Mouse (Mus musculus): ENCODE measurements at regions not wholly inside any gene's neighbourhood (a gene's known extent, or its start where the extent isn't known, plus 50 kb on each side); places are given as distances from the start of the nearest gene placed in this dataset.

GRCm38 (mm10) chr10:111777559-111777958, 194.9 kb upstream of the Krr1 start:
- Histone ChIP-seq H3K4me3 (ENCODE audit: low read depth, low read length) (no peak overlapping the region), H3K9me3 (ENCODE audit: control insufficient read depth) (no peaks in the 10 kb centered on the region), H3K36me3 (ENCODE audit: control insufficient read depth, insufficient read depth) (no peaks in the 10 kb centered on the region), H3K4me2 (replicated peaks; ENCODE audit: low read depth) (no peak overlapping the region), H3K27ac (ENCODE audit: low read depth, low read length) (no peak overlapping the region), H3K27me3 (replicated peaks; ENCODE audit: control insufficient read depth, insufficient read depth, low read length) (no peaks in the 10 kb centered on the region), H3K9ac (ENCODE audit: low read depth, low read length) (no peak overlapping the region), H3K4me1 (replicated peaks; ENCODE audit: control insufficient read depth, insufficient read depth, low read length) (no peaks in the 10 kb centered on the region)
- ATAC-seq = no peak
- TF ChIP-seq CTCF (IDR thresholded peaks at IDR 0.05; ENCODE audit: low read depth) = no peak

- Histone ChIP-seq H3K36me3 (ENCODE audit: control insufficient read depth, insufficient read depth) (no peaks in the 10 kb centered on the region), H3K4me3 (ENCODE audit: low read depth, low read length) (no peak overlapping the region), H3K27me3 (replicated peaks; ENCODE audit: control insufficient read depth, insufficient read depth, low read length) (no peaks in the 10 kb centered on the region), H3K9ac (ENCODE audit: low read depth, low read length) (no peak overlapping the region), H3K4me1 (replicated peaks; ENCODE audit: control insufficient read depth, insufficient read depth, low read length) (no peaks in the 10 kb centered on the region), H3K4me2 (replicated peaks; ENCODE audit: low read depth) (no peak overlapping the region), H3K9me3 (ENCODE audit: control insufficient read depth) (no peaks in the 10 kb centered on the region), H3K27ac (ENCODE audit: low read depth, low read length) (no peak overlapping the region)
- WGBS = 85% methylated on average over 5 of the region's 5 CpGs
- TF ChIP-seq CTCF (IDR thresholded peaks at IDR 0.05; ENCODE audit: low read depth) = no peak
- no peak for ATAC-seq
Measured at GRCm38 (mm10) chr10:111778111-111778510, 194.4 kb upstream of the Krr1 start.

GRCm38 (mm10) chr10:111779956-111780355, 192.5 kb upstream of the Krr1 start:
- H3K4me2 ChIP-seq (replicated peaks; ENCODE audit: low read depth) = no peak overlapping the region
- no peak overlapping the region for H3K4me3 ChIP-seq (ENCODE audit: low read depth, low read length)
- H3K9me3 ChIP-seq (ENCODE audit: control insufficient read depth) = no peaks in the 10 kb centered on the region
- no peaks in the 10 kb centered on the region for H3K27me3 ChIP-seq (replicated peaks; ENCODE audit: control insufficient read depth, insufficient read depth, low read length)
- 96% methylated on average over 7 of the region's 7 CpGs for WGBS
- ATAC-seq = no peak
- no peak for TF ChIP-seq CTCF (IDR thresholded peaks at IDR 0.05; ENCODE audit: low read depth)
- no peak overlapping the region for H3K9ac ChIP-seq (ENCODE audit: low read depth, low read length)
- no peaks in the 10 kb centered on the region for H3K36me3 ChIP-seq (ENCODE audit: control insufficient read depth, insufficient read depth)
- H3K27ac ChIP-seq (ENCODE audit: low read depth, low read length) = no peak overlapping the region
- H3K4me1 ChIP-seq (replicated peaks; ENCODE audit: control insufficient read depth, insufficient read depth, low read length) = no peaks in the 10 kb centered on the region

GRCm38 (mm10) chr10:111782195-111782810, 190.2 kb upstream of the Krr1 start:
- Histone ChIP-seq H3K4me1 (replicated peaks; ENCODE audit: control insufficient read depth, insufficient read depth, low read length) (no peaks in the 10 kb centered on the region), H3K36me3 (ENCODE audit: control insufficient read depth, insufficient read depth) (no peaks in the 10 kb centered on the region), H3K27me3 (replicated peaks; ENCODE audit: control insufficient read depth, insufficient read depth, low read length) (no peaks in the 10 kb centered on the region), H3K4me3 (ENCODE audit: low read depth, low read length) (no peak overlapping the region), H3K9ac (ENCODE audit: low read depth, low read length) (no peak overlapping the region), H3K27ac (ENCODE audit: low read depth, low read length) (no peak overlapping the region), H3K9me3 (ENCODE audit: control insufficient read depth) (no peaks in the 10 kb centered on the region), H3K4me2 (replicated peaks; ENCODE audit: low read depth) (no peak overlapping the region)
- TF ChIP-seq CTCF (IDR thresholded peaks at IDR 0.05; ENCODE audit: low read depth) = no peak
- WGBS = 87% methylated on average over 22 of the region's 22 CpGs
- no peak for ATAC-seq

GRCm38 (mm10) chr10:111783496-111783895, 189.0 kb upstream of the Krr1 start:
- Histone ChIP-seq H3K4me2 (replicated peaks; ENCODE audit: low read depth) (no peak overlapping the region), H3K9me3 (ENCODE audit: control insufficient read depth) (no peaks in the 10 kb centered on the region), H3K4me1 (replicated peaks; ENCODE audit: control insufficient read depth, insufficient read depth, low read length) (no peaks in the 10 kb centered on the region), H3K9ac (ENCODE audit: low read depth, low read length) (no peak overlapping the region), H3K27ac (ENCODE audit: low read depth, low read length) (no peak overlapping the region), H3K4me3 (ENCODE audit: low read depth, low read length) (no peak overlapping the region), H3K36me3 (ENCODE audit: control insufficient read depth, insufficient read depth) (no peaks in the 10 kb centered on the region), H3K27me3 (replicated peaks; ENCODE audit: control insufficient read depth, insufficient read depth, low read length) (no peaks in the 10 kb centered on the region)
- no peak for ATAC-seq
- WGBS = 86% methylated on average over 3 of the region's 3 CpGs
- no peak for TF ChIP-seq CTCF (IDR thresholded peaks at IDR 0.05; ENCODE audit: low read depth)

GRCm38 (mm10) chr10:111784065-111784853, 188.2 kb upstream of the Krr1 start:
- H3K9me3 ChIP-seq (ENCODE audit: control insufficient read depth) = no peaks in the 10 kb centered on the region
- no peak for ATAC-seq
- no peak for TF ChIP-seq CTCF (IDR thresholded peaks at IDR 0.05; ENCODE audit: low read depth)
- no peaks in the 10 kb centered on the region for H3K27me3 ChIP-seq (replicated peaks; ENCODE audit: control insufficient read depth, insufficient read depth, low read length)
- WGBS = 52% methylated on average over 12 of the region's 12 CpGs
- H3K9ac ChIP-seq (ENCODE audit: low read depth, low read length) = no peak overlapping the region
- no peak overlapping the region for H3K4me2 ChIP-seq (replicated peaks; ENCODE audit: low read depth)
- H3K4me3 ChIP-seq (ENCODE audit: low read depth, low read length) = no peak overlapping the region
- H3K36me3 ChIP-seq (ENCODE audit: control insufficient read depth, insufficient read depth) = no peaks in the 10 kb centered on the region
- H3K27ac ChIP-seq (ENCODE audit: low read depth, low read length) = no peak overlapping the region
- H3K4me1 ChIP-seq (replicated peaks; ENCODE audit: control insufficient read depth, insufficient read depth, low read length) = no peaks in the 10 kb centered on the region
